Mouse (Mus musculus) stomach, postnatal 0 days (tissue): ENCODE measurements around the gene Npas2. TPM values are rescaled to one million over a fixed set of nuclear protein-coding genes. Genes with fewer than 3 reads are reported as not detected.

Experiments
- ATAC-seq: fragments of 200-750 bp; cut with Nextera tagmentation; 2 replicates; pipeline ENCODE4 v1.8.0; 2017; ENCODE audit not compliant: low FRiP score, low TSS enrichment
- DNase-seq: peaks from one replicate; pipeline ENCODE4 v3.0.0-alpha.2; 2016; ENCODE audit warnings: low spot score
- H3K27ac ChIP-seq: fragments of 300-500 bp; sonication (generic); replicated peaks from 2 replicates; pipeline ENCODE4 v1.5.1; 2014; ENCODE audit warnings: mild to moderate bottlenecking, control low read depth
- H3K27me3 ChIP-seq: fragments of 300-500 bp; sonication (generic); 2 replicates; pipeline ENCODE4 v1.6.1; 2014; ENCODE audit warnings: low read length; ENCODE audit not compliant: control insufficient read depth, insufficient read depth
- H3K36me3 ChIP-seq: fragments of 300-500 bp; sonication (generic); 2 replicates; pipeline ENCODE4 v1.6.1; 2014; ENCODE audit warnings: low read length, mixed read lengths; ENCODE audit not compliant: control insufficient read depth, insufficient read depth
- H3K4me1 ChIP-seq: fragments of 300-500 bp; sonication (generic); replicated peaks from 2 replicates; pipeline ENCODE4 v1.6.1; 2014; ENCODE audit warnings: antibody characterized with exemption; ENCODE audit not compliant: control insufficient read depth, insufficient read depth
- H3K4me2 ChIP-seq: fragments of 300-500 bp; sonication (generic); replicated peaks from 2 replicates; pipeline ENCODE4 v1.6.1; 2014; ENCODE audit warnings: low read depth, mild to moderate bottlenecking, control low read depth, moderate library complexity
- H3K4me3 ChIP-seq: fragments of 300-500 bp; sonication (generic); 2 replicates; pipeline ENCODE4 v1.5.1; 2014; ENCODE audit warnings: low read depth, low read length, control low read depth
- H3K9ac ChIP-seq: fragments of 300-500 bp; sonication (generic); 2 replicates; pipeline ENCODE4 v1.6.1; 2014; ENCODE audit warnings: mild to moderate bottlenecking, low read length, control low read depth, mixed read lengths
- H3K9me3 ChIP-seq: fragments of 300-500 bp; sonication (generic); 2 replicates; pipeline ENCODE4 v1.6.1; 2016; ENCODE audit warnings: low read length; ENCODE audit not compliant: control insufficient read depth
- CTCF ChIP-seq: IDR thresholded peaks from 2 replicates; pipeline ENCODE4 v1.5.1; 2016; ENCODE audit warnings: antibody characterized with exemption, low read depth, mild to moderate bottlenecking, moderate library complexity
- EP300 ChIP-seq: optimal IDR thresholded peaks from 2 replicates; pipeline ENCODE3; 2016; ENCODE audit warnings: antibody characterized with exemption
- WGBS: fragments of 180-500 bp; shearing (Covaris S2); extraction: QIAGEN DNeasy Blood & Tissue Kit; methylation state at CpG from one replicate; pipeline ENCODE4 v1.1.7; 2014; 5-methylcytosine and 5-hydroxymethylcytosine counted together
- polyA plus RNA-seq: library from polyadenylated mRNA; unstranded; fragments of >200 nt; fragmentation: Nextera tagmentation; extraction: Ambion mirVana; gene quantifications from 2 replicates; pipeline ENCODE4 v1.2.1, GENCODE M21; 2015

The Npas2 gene
- polyA plus RNA-seq, 1 experiment from 2014 or later: 1.7 TPM

DNA sequence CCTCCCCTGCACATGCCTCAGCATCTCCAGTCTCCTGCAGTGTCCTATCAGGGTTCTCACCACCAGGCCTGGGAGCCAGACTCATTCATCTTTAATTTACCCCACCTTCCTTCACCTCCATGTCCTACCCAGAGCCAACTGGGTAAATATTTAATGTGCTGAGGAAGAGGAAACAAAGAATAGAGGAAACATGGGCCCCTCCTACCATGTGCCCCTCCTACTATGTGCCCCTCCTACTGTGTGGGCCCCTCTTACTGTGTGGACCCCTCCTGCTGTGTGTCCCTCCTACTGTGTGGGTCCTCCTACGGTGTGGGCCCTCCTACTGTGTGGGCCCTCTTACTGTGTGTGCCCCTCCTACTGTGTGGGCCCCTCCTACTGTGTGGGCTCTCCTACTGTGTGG lies 51.2 kb downstream of the Npas2 start:
- 47% methylated on average over 1 of the region's 1 CpGs for WGBS
- H3K4me1 ChIP-seq: no peaks in the 10 kb centered on the region; the same call in 1 of the 2 replicates
- no peaks in the 10 kb centered on the region for H3K27me3 ChIP-seq
- TF ChIP-seq CTCF (no peak), EP300 (no peak)
- H3K4me2 ChIP-seq: no peak overlapping the region
- no peaks in the 10 kb centered on the region for H3K9me3 ChIP-seq
- no peaks in the 10 kb centered on the region for H3K36me3 ChIP-seq
- ATAC-seq (peak; percentile 80), DNase-seq (peak; percentile 22)
- no peak overlapping the region for H3K4me3 ChIP-seq
- H3K9ac ChIP-seq: no peak overlapping the region
- H3K27ac ChIP-seq: 0 out of 2 replicates have a peak overlapping the region, but pooled peaks have one; percentile 0

DNA sequence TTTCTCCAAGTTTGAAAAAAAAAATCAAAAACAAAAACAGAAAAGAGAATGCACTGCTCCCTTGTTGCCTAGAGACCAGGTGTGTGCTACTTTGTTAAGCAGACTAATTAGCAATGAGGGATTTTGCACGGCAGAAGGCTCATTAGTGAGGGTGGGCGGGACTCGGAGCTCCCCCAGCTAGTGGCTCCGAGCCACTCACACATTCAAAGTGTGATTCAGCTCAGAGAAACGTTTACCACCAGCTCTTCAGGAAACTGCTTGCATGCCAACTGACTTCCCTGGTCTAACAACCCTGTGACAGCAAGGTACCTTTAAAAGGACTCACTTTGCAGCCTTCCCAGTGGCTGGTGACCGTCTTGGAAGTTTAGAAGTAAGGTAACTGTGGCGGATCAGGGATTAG lies 58.1 kb downstream of the Npas2 start:
- Histone ChIP-seq H3K9me3 (no peaks in the 10 kb centered on the region), H3K4me1 (no peaks in the 10 kb centered on the region), H3K27ac (no peak overlapping the region), H3K9ac (no peak overlapping the region), H3K36me3 (no peaks in the 10 kb centered on the region), H3K4me3 (no peak overlapping the region), H3K4me2 (no peak overlapping the region), H3K27me3 (no peaks in the 10 kb centered on the region)
- WGBS: 45% methylated on average over 7 of the region's 7 CpGs
- ATAC-seq (no peak), DNase-seq (no peak)
- TF ChIP-seq CTCF (no peak), EP300 (no peak)

DNA sequence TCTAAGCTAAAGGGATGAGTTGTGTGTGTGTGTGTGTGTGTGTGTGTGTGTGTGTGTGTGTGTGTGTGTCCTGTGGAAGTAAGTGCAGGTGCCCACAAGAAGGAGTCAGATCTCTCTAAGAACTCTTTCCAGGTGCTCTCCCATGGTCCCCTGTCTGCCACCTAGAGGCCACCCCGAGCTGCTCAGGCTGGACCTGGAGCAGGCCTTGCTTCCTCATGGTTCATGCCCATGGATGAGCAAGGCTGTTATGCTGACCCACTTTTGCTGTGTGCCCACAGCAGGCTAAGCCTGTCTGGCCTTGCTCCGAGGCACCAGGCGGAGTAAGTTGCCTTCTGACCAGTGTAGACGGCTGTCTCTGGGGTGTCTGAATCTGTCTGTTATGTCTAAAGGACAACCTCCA lies 60.2 kb downstream of the Npas2 start:
- Histone ChIP-seq H3K4me3 (no peak overlapping the region), H3K36me3 (no peaks in the 10 kb centered on the region), H3K9ac (no peak overlapping the region), H3K4me2 (no peak overlapping the region), H3K9me3 (no peaks in the 10 kb centered on the region), H3K4me1 (no peaks in the 10 kb centered on the region), H3K27me3 (no peaks in the 10 kb centered on the region), H3K27ac (no peak overlapping the region)
- peak; percentile 71 for TF ChIP-seq CTCF
- no peak for TF ChIP-seq EP300
- ATAC-seq (peak; percentile 54; the same call in 1 of the 2 replicates), DNase-seq (peak; percentile 61)
- 73% methylated on average over 4 of the region's 4 CpGs for WGBS

DNA sequence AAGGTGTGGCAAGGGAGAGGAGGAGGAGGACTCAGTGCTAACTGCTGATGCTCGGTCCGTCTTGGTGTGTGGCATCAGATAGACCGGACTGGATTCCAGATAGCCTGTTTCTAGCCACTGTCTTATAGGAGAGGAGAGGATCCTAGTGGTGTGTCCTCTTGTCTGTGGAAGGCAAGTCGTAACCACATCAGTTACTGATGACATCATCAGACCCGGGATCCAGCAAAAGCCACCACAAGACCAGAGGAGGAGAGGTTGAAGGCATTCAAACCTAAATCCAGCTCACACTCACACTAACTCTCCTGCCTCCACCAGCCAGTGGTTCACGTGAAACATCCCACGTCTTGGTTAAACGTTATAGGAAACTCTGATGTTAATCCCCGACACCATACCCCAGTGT lies 62.5 kb downstream of the Npas2 start:
- TF ChIP-seq CTCF (no peak), EP300 (no peak)
- H3K9me3 ChIP-seq: no peaks in the 10 kb centered on the region
- no peaks in the 10 kb centered on the region for H3K27me3 ChIP-seq
- no peak overlapping the region for H3K27ac ChIP-seq
- WGBS: 85% methylated on average over 9 of the region's 9 CpGs
- no peak overlapping the region for H3K4me2 ChIP-seq
- no peak for DNase-seq
- no peaks in the 10 kb centered on the region for H3K36me3 ChIP-seq
- no peak for ATAC-seq
- no peak overlapping the region for H3K4me3 ChIP-seq
- no peaks in the 10 kb centered on the region for H3K4me1 ChIP-seq
- H3K9ac ChIP-seq: no peak overlapping the region

DNA sequence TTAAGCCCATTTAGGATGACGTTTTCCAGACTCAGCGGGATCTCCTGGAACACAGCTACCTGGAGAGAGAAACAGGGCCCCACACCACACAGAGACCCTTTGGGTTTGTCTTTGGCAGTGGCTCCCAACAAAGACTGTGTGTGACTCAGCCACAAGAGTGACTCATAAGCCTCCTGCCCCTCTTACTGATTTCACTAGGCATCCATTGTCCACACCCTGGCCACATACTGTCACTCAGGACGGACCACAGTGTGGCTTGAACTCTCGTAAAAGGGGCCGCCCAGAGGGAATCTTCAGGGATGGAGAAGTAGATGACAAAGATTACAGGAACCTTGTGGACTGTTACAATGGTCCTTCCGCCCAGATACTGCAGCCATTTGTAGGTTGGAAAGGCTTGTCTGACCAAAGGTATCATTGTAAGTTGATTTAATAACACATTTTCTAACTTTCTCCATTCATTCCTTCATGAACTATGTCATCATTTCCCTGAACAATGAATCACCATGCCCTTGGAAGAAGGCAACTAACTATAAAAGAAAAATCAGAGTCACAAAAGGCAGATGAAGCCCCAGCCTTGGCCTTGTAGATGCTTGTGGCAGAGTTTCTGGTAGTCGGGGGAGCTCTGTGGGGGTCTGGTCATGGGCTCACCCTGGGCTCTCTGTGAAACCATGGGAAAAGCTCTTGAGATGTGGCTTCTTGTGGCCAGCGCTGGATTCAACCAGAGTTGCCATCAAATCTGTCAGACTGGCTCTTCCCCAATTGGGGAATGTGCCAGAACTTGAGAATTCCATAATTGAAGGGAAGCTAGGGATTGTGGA lies 63.2 kb downstream of the Npas2 start:
- DNase-seq (no peak), ATAC-seq (no peak)
- Histone ChIP-seq H3K4me1 (no peaks in the 10 kb centered on the region), H3K36me3 (no peaks in the 10 kb centered on the region), H3K4me2 (no peak overlapping the region), H3K27ac (no peak overlapping the region), H3K4me3 (no peak overlapping the region), H3K9ac (no peak overlapping the region), H3K9me3 (no peaks in the 10 kb centered on the region), H3K27me3 (no peaks in the 10 kb centered on the region)
- TF ChIP-seq CTCF: no peak
- no peak for TF ChIP-seq EP300
- 78% methylated on average over 8 of the region's 8 CpGs for WGBS

DNA sequence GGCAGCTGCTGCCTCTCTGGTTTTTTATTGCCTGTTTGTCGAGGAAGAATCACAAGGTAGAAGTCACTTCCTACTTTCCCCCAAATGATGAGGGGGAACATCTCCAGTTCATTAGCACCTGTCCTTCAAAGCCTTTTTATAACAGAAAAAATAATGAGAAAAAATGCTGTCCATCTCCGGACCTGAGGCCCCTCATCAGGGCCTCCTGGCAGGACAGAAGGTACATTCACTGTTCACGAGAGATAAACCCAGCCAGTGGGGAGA lies 63.7 kb downstream of the Npas2 start:
- no peak for TF ChIP-seq CTCF
- TF ChIP-seq EP300: no peak
- ATAC-seq (no peak), DNase-seq (no peak)
- Histone ChIP-seq H3K36me3 (no peaks in the 10 kb centered on the region), H3K4me3 (no peak overlapping the region), H3K4me1 (no peaks in the 10 kb centered on the region), H3K27ac (no peak overlapping the region), H3K9ac (no peak overlapping the region), H3K27me3 (no peaks in the 10 kb centered on the region), H3K4me2 (no peak overlapping the region), H3K9me3 (no peaks in the 10 kb centered on the region)
- WGBS: 71% methylated on average over 3 of the region's 3 CpGs
